Mouse (Mus musculus) skeletal muscle tissue, adult 2 months (tissue): ENCODE measurements around the gene Scn3a.
A peak's percentile ranks its signal among the peaks of the same experiment; 100 is the strongest.

Source experiments
- DNase-seq: peaks from one replicate; pipeline ENCODE4 v3.0.0-alpha.2; 2012; ENCODE audit warnings: low read depth, low spot score

The Scn3a gene

GRCm38 (mm10) chr2:65566793-65567787, at the start of gene Scn3a:
Scn3a (minus strand) TSS chr2:65567627.
- peak; percentile 21 for DNase-seq

- DNase-seq, result no peak
Observed at GRCm38 (mm10) chr2:65611887-65612286, 44.5 kb upstream of the Scn3a start.

GRCm38 (mm10) chr2:65607813-65608212, 40.4 kb upstream of the Scn3a start:
- DNase-seq, result no peak

GRCm38 (mm10) chr2:65587679-65588078, 20.3 kb upstream of the Scn3a start:
- DNase-seq, result no peak

GRCm38 (mm10) chr2:65567925-65568324, 498 bp upstream of the Scn3a start:
- DNase-seq, result no peak

GRCm38 (mm10) chr2:65563898-65564297, 3.5 kb downstream of the Scn3a start:
- no peak for DNase-seq

- DNase-seq, result no peak
Observed at GRCm38 (mm10) chr2:65557719-65558118, 9.7 kb downstream of the Scn3a start.

- no peak for DNase-seq
Observed at GRCm38 (mm10) chr2:65554662-65555061, 12.8 kb downstream of the Scn3a start.

- no peak for DNase-seq
Observed at GRCm38 (mm10) chr2:65553473-65553872, 14.0 kb downstream of the Scn3a start.

- no peak for DNase-seq
Observed at GRCm38 (mm10) chr2:65552727-65553126, 14.7 kb downstream of the Scn3a start.

GRCm38 (mm10) chr2:65552222-65552621, 15.2 kb downstream of the Scn3a start:
- peak; percentile 50 for DNase-seq

GRCm38 (mm10) chr2:65551736-65552135, 15.7 kb downstream of the Scn3a start:
- no peak for DNase-seq

GRCm38 (mm10) chr2:65550564-65550963, 16.9 kb downstream of the Scn3a start:
- DNase-seq, result no peak

GRCm38 (mm10) chr2:65548665-65549064, 18.8 kb downstream of the Scn3a start:
- no peak for DNase-seq

GRCm38 (mm10) chr2:65547341-65547740, 20.1 kb downstream of the Scn3a start:
- DNase-seq, result no peak

GRCm38 (mm10) chr2:65542906-65543592, 24.4 kb downstream of the Scn3a start:
- no peak for DNase-seq

GRCm38 (mm10) chr2:65541781-65542180, 25.6 kb downstream of the Scn3a start:
- no peak for DNase-seq

- no peak for DNase-seq
Observed at GRCm38 (mm10) chr2:65538436-65538835, 29.0 kb downstream of the Scn3a start.

- DNase-seq, result no peak
Observed at GRCm38 (mm10) chr2:65532127-65532854, 35.1 kb downstream of the Scn3a start.

- DNase-seq, result no peak
Observed at GRCm38 (mm10) chr2:65529148-65529547, 38.3 kb downstream of the Scn3a start.

GRCm38 (mm10) chr2:65516703-65517102, 50.7 kb downstream of the Scn3a start:
- DNase-seq, result no peak

GRCm38 (mm10) chr2:65508217-65508616, 59.2 kb downstream of the Scn3a start:
- no peak for DNase-seq
